Mouse (Mus musculus) liver, embryonic 12.5 days (tissue): ENCODE measurements around the gene Ikzf3. TPM values are rescaled to one million over a fixed set of nuclear protein-coding genes. Genes with fewer than 3 reads are reported as not detected.

Source experiments
- ATAC-seq: fragments of 200-750 bp; cut with Nextera tagmentation; 2 replicates; pipeline ENCODE4 v1.8.0; 2017; ENCODE audit warnings: moderate number of reproducible peaks, mild to moderate bottlenecking, moderate library complexity
- H3K27ac ChIP-seq: fragments of 300-500 bp; sonication (generic); 2 replicates; pipeline ENCODE4 v1.5.1; 2016; ENCODE audit warnings: mild to moderate bottlenecking
- H3K27me3 ChIP-seq: fragments of 300-500 bp; sonication (generic); replicated peaks from 2 replicates; pipeline ENCODE4 v1.6.1; 2016; ENCODE audit warnings: mild to moderate bottlenecking, moderate library complexity
- H3K36me3 ChIP-seq: fragments of 300-500 bp; sonication (generic); 2 replicates; pipeline ENCODE4 v1.6.1; 2016; ENCODE audit warnings: mild to moderate bottlenecking, moderate library complexity
- H3K4me1 ChIP-seq: fragments of 300-500 bp; sonication (generic); 2 replicates; pipeline ENCODE4 v1.6.1; 2016
- H3K4me2 ChIP-seq: fragments of 300-500 bp; sonication (generic); 2 replicates; pipeline ENCODE4 v1.6.1; 2016; ENCODE audit warnings: mild to moderate bottlenecking, moderate library complexity
- H3K4me3 ChIP-seq: fragments of 300-500 bp; sonication (generic); 2 replicates; pipeline ENCODE4 v1.5.1; 2016; ENCODE audit warnings: mild to moderate bottlenecking, moderate library complexity
- H3K9ac ChIP-seq: fragments of 300-500 bp; sonication (generic); 2 replicates; pipeline ENCODE4 v1.6.1; 2016; ENCODE audit warnings: mild to moderate bottlenecking, moderate library complexity
- H3K9me3 ChIP-seq: fragments of 300-500 bp; sonication (generic); replicated peaks from 2 replicates; pipeline ENCODE4 v1.6.1; 2016; ENCODE audit warnings: mild to moderate bottlenecking, moderate library complexity
- WGBS: fragments of 180-500 bp; shearing (Covaris S2); methylation state at CpG from one replicate; pipeline ENCODE4 v1.1.7; 2016; ENCODE audit not compliant: insufficient replicate concordance; 5-methylcytosine and 5-hydroxymethylcytosine counted together
- polyA plus RNA-seq: library from polyadenylated mRNA; unstranded; fragments of >200 nt; fragmentation: Nextera tagmentation; extraction: Ambion mirVana; gene quantifications from 2 replicates; pipeline ENCODE4 v1.2.1, GENCODE M21; 2016

Ikzf3 gene
- polyA plus RNA-seq, 1 experiment from 2014 or later, result 0.12 TPM

GRCm38 (mm10) chr11:98431743-98432502, 113.9 kb downstream of the Ikzf3 start:
- Histone ChIP-seq H3K4me3 (no peak overlapping the region), H3K4me1 (no peaks in the 10 kb centered on the region), H3K9ac (no peak overlapping the region), H3K9me3 (no peaks in the 10 kb centered on the region), H3K36me3 (peaks cover 24% of the 10 kb centered on the region; the same call in 1 of the 2 replicates), H3K27ac (no peak overlapping the region), H3K27me3 (0 out of 2 replicates have a peak, but pooled peaks cover 5% of the 10 kb centered on the region), H3K4me2 (no peak overlapping the region)
- WGBS, result 54% methylated on average over 9 of the region's 9 CpGs
- ATAC-seq, result no peak

DNA sequence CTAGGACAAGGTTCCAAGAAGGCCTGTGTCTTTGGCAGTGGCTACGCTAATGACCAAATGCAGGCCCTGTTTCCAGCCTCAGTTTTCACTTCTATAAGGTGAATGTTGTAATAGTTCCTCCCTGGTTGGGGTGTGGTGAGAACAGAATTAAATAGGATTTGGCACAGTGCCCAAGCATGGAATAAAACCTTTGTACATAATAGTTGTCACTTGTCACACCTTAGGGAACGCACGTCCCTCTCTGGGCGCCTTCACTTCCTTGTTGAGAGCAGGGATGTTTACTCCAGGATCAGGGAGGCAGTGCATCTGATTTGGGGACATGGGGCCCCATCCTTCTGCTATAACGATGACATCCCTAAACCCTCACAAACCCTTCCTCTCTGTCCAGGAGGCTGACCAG, 117.4 kb downstream of the Ikzf3 start:
- Histone ChIP-seq H3K9me3 (no peaks in the 10 kb centered on the region), H3K4me1 (no peaks in the 10 kb centered on the region), H3K27ac (no peak overlapping the region), H3K4me3 (no peak overlapping the region), H3K27me3 (0 out of 2 replicates have a peak, but pooled peaks cover 9% of the 10 kb centered on the region), H3K36me3 (peaks cover 15% of the 10 kb centered on the region; the same call in 1 of the 2 replicates), H3K9ac (no peak overlapping the region), H3K4me2 (no peak overlapping the region)
- 81% methylated on average over 5 of the region's 5 CpGs for WGBS
- ATAC-seq, result no peak

GRCm38 (mm10) chr11:98426592-98426991, 119.2 kb downstream of the Ikzf3 start:
- Histone ChIP-seq H3K4me3 (no peak overlapping the region), H3K9me3 (no peaks in the 10 kb centered on the region), H3K4me1 (no peaks in the 10 kb centered on the region), H3K27me3 (peaks cover 14% of the 10 kb centered on the region; the same call in 1 of the 2 replicates), H3K4me2 (no peak overlapping the region), H3K36me3 (peaks cover 22% of the 10 kb centered on the region; the same call in 1 of the 2 replicates), H3K9ac (no peak overlapping the region), H3K27ac (no peak overlapping the region)
- no peak for ATAC-seq
- 74% methylated on average over 7 of the region's 7 CpGs for WGBS

DNA sequence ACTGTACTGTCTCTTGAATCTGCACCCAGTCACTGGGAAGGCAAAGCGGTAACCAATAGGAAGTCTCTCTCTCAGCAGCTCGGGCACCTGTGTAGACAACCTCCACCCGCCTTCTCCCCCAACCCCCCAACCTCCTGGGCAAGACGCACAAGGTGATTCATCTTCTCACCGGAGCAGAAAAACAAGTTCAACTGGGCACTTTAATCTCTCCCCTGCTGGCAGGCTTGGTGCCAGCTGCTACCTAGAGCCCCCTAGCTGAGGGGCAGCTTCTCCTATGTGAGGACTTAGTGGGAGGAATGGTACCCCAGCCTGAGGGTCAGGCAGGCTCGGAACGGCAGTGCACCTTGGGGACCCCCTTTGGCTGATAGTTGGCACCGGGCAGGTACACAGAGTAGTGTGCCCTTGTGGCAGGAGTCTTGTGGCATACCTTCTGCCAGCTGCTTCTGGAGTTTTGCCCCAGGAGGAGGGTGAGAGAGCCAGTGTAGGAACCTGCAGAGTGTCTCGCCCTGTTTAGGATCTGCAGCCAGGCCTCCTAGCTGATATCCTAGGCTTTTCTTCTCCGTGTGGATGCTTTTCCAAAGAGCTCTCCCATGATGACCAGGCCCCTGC, 126.8 kb downstream of the Ikzf3 start:
- WGBS, result 61% methylated on average over 10 of the region's 10 CpGs
- Histone ChIP-seq H3K9me3 (no peaks in the 10 kb centered on the region), H3K4me1 (peaks cover 9% of the 10 kb centered on the region; the same call in 1 of the 2 replicates), H3K36me3 (peaks cover 10% of the 10 kb centered on the region; the same call in 1 of the 2 replicates), H3K4me2 (no peak overlapping the region), H3K27me3 (peaks cover 65% of the 10 kb centered on the region), H3K4me3 (no peak overlapping the region), H3K27ac (no peak overlapping the region), H3K9ac (no peak overlapping the region)
- no peak for ATAC-seq

DNA sequence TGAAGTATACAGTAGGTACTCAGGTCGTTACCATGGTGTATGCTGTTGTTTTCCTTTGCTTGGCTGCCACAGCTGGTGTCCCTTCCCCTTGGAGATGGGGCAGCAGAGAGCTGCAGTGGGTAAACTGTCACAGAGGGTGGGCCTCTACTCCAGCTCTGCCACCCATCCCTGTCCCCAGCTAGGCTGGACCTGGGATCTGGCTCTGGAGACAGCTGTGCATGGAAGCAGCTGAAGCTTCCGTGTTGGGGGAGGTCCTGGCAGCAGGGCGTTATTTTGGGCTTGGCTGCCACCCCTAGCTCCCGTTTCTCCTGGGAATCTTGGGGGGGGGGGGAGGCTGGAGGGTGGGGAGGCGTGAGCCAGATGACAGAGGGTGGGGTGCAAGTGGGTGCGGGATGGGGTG, 127.6 kb downstream of the Ikzf3 start:
- H3K4me3 ChIP-seq, result no peak overlapping the region
- no peak overlapping the region for H3K4me2 ChIP-seq
- WGBS, result 63% methylated on average over 6 of the region's 6 CpGs
- no peak overlapping the region for H3K27ac ChIP-seq
- no peak for ATAC-seq
- no peaks in the 10 kb centered on the region for H3K9me3 ChIP-seq
- peaks cover 73% of the 10 kb centered on the region for H3K27me3 ChIP-seq
- no peak overlapping the region for H3K9ac ChIP-seq
- peaks cover 10% of the 10 kb centered on the region; the same call in 1 of the 2 replicates for H3K36me3 ChIP-seq
- peaks cover 13% of the 10 kb centered on the region; the same call in 1 of the 2 replicates for H3K4me1 ChIP-seq

DNA sequence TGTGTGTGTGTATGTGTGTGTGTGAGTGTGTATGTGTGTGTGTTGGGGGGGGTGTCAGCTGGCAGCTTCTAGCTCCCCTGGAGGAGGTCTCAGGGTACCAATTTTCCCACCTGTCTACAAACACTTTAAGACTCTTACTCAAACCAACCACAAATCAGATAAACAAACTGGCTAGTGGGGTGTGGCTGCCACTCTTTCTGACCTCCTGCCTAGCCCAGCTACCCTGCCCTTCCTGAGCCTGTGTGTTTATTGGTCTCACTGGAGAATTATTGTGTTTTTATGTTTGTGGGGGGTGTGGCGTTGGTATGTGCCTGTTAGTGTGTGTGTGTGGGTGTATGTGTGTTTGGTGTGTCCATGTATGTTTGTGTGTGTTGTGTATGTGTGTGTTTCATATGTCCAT, 128.8 kb downstream of the Ikzf3 start:
- Histone ChIP-seq H3K4me1 (peaks cover 13% of the 10 kb centered on the region; the same call in 1 of the 2 replicates), H3K4me2 (no peak overlapping the region), H3K27ac (no peak overlapping the region), H3K9ac (no peak overlapping the region), H3K9me3 (no peaks in the 10 kb centered on the region), H3K4me3 (no peak overlapping the region), H3K36me3 (peaks cover 2% of the 10 kb centered on the region; the same call in 1 of the 2 replicates), H3K27me3 (peaks cover 84% of the 10 kb centered on the region)
- 43% methylated on average over 1 of the region's 1 CpGs for WGBS
- ATAC-seq, result no peak

Other genes with a start within 250 kb of the Ikzf3 start
- not detected in 2 replicates for gene Neurod2, start 216.4 kb downstream of the Ikzf3 start, polyA plus RNA-seq
- gene Ppp1r1b, start 197.6 kb downstream of the Ikzf3 start, polyA plus RNA-seq, result 0.10 TPM in 1 of 2 replicates, not detected in the other
- 18.0 and 18.9 TPM in 2 replicates for gene Stard3, start 187.7 kb downstream of the Ikzf3 start, polyA plus RNA-seq
- gene Tcap, start 162.2 kb downstream of the Ikzf3 start, polyA plus RNA-seq, result not detected in 2 replicates
- gene Pnmt, start 159.6 kb downstream of the Ikzf3 start, polyA plus RNA-seq, result 0.23 TPM in 1 of 2 replicates, not detected in the other
- gene Pgap3, start 145.5 kb downstream of the Ikzf3 start, polyA plus RNA-seq, result 3.5 and 3.8 TPM in 2 replicates
- 5.5 and 5.6 TPM in 2 replicates for gene Erbb2, start 133.6 kb downstream of the Ikzf3 start, polyA plus RNA-seq
- gene Mien1, start 107.0 kb downstream of the Ikzf3 start, polyA plus RNA-seq, result 64.8 and 67.4 TPM in 2 replicates
- 20.1 and 22.0 TPM in 2 replicates for gene Grb7, start 99.6 kb downstream of the Ikzf3 start, polyA plus RNA-seq
- gene Zpbp2, start 5.1 kb upstream of the Ikzf3 start, polyA plus RNA-seq, result 0.46 and 0.55 TPM in 2 replicates
- 44.2 and 44.3 TPM in 2 replicates for gene Ormdl3, start 41.3 kb upstream of the Ikzf3 start, polyA plus RNA-seq
- gene Lrrc3c, start 52.3 kb upstream of the Ikzf3 start, polyA plus RNA-seq, result not detected in 2 replicates
- gene Gm12355, start 79.6 kb upstream of the Ikzf3 start, polyA plus RNA-seq, result 0.87 and 0.96 TPM in 2 replicates
- gene Gsdma3, start 80.3 kb upstream of the Ikzf3 start, polyA plus RNA-seq, result not detected in 2 replicates
- gene Gsdma2, start 100.7 kb upstream of the Ikzf3 start, polyA plus RNA-seq, result not detected in 2 replicates
- not detected in 2 replicates for gene Gsdma, start 118.3 kb upstream of the Ikzf3 start, polyA plus RNA-seq
- gene Psmd3, start 136.5 kb upstream of the Ikzf3 start, polyA plus RNA-seq, result 201 and 202 TPM in 2 replicates
- not detected in 2 replicates for gene Csf3, start 155.2 kb upstream of the Ikzf3 start, polyA plus RNA-seq
- gene Med24, start 183.4 kb upstream of the Ikzf3 start, polyA plus RNA-seq, result 42.0 and 43.7 TPM in 2 replicates
- gene Thra, start 194.6 kb upstream of the Ikzf3 start, polyA plus RNA-seq, result 13.0 and 13.3 TPM in 2 replicates
- 1.3 and 1.4 TPM in 2 replicates for gene Nr1d1, start 229.3 kb upstream of the Ikzf3 start, polyA plus RNA-seq
- gene Msl1, start 249.5 kb upstream of the Ikzf3 start, polyA plus RNA-seq, result 11.5 and 11.7 TPM in 2 replicates